Mouse (Mus musculus) adrenal gland, postnatal 4 days (tissue): ENCODE measurements around the gene Tshz2. TPM values are rescaled to one million over a fixed set of nuclear protein-coding genes. Genes with fewer than 3 reads are reported as not detected.

Experiments used
- DNase-seq, 2 experiments: peaks; one replicate each; pipeline ENCODE4 v3.0.0; 2021 to 2022; ENCODE audit warnings: low spot score in 2 of 2, mixed read lengths in 2 of 2
- total RNA-seq, 2 experiments: library from RNA; stranded (reverse); gene quantifications; 2 replicates each; pipeline ENCODE4 v1.2.3; 2021

Gene Tshz2
- total RNA-seq, 2 experiments from 2014 or later = 68.4 to 69.6 TPM

DNA sequence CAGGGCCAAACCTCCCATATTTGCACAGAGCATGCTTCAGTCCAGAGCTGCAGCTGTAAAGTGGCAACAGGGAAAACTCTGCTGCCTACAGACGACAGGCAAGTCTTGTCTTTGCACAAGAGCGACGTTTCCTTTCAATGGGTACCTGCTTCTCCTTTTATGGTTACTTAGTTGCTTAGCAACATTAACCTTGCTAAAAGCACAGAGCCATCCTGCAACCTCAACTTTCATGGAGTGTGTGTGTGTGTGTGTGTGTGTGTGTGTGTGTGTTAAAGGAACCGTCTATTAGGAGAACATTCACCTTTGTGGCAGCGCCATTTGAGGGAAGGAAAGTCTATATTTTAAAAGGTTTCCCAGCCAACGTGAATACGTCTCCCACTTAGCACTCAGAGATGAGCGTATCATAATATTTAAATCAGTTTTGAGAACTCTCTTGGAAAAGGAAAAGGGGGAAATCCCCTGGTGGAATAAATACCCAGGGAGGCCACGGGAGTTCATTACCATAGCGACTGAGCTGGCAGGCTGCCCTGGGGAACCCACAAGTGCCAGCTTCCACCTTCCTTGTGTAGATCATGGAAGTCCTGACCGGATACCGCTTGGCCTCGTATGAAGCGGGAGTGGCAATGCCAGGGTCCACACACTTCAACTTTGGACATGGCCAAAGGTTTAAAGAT is 295.8 kb downstream of the Tshz2 start:
- DNase-seq = no peak

- DNase-seq = peak in 1 of 2 experiments; percentile 16
Observed at GRCm38 (mm10) chr2:169929540-169930497, 297.0 kb downstream of the Tshz2 start.

DNA sequence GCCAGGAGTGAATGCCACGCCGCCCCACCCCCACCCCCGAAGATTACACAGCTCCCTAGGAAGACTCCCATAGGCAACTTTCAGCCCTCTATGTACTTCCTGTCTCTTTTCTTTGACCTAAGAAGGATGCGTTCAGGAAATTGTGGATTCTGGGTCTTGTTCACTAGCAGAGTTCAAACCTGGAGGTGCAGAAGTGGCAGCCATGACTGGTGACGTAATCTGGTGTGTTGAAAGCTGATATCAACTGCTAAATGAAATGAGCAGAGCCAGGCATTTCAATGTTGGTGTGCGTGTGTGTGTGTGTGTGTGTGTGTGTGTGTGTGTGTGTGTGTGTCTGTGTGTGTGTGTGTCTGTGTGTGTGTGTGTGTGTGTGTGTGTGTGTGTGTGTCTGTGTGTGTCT is 302.8 kb downstream of the Tshz2 start:
- no peak for DNase-seq

GRCm38 (mm10) chr2:169940297-169941142 is 307.7 kb downstream of the Tshz2 start:
- no peak for DNase-seq

DNA sequence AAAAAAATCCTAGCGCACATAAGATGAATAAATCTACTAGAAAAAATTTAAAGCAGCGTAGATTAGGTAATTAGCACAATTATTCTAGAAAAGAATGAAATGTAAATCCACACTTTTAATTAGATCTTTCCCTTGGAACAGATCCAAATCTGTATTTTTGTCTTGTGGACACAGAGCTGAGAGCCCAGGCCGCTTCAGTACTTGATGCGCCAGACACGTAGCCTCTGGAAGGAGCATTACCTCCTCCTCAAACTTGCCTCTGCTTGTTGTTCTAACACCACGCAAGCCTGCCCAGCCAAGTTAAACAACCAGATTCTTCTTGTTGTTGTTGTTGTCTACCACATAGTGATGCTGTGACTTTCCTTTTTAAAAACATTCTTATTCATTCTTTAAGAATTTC is 310.9 kb downstream of the Tshz2 start:
- DNase-seq = no peak

DNA sequence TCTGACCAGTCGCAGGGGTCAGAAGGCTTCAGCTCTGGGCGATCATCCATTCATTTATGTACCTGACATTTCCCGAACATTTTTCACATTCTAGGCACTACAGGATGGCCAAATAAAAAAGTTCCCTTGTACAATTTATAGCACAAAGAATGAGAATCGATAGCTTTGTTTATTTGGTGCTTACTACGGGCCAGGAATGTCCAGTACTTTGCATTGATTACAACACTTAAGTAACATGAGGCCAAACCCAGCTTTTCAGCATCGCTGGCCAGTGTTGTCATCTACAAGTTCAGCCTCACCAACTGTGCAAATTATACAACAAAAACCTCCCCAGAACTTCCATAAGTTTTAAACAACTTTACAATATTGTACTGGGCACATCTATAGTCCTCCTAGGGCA is 315.3 kb downstream of the Tshz2 start:
- no peak for DNase-seq

GRCm38 (mm10) chr2:169951041-169951440 is 318.2 kb downstream of the Tshz2 start:
- DNase-seq = no peak

- no peak for DNase-seq
Observed at GRCm38 (mm10) chr2:169952981-169953380, 320.2 kb downstream of the Tshz2 start.

- no peak for DNase-seq
Observed at GRCm38 (mm10) chr2:169958736-169959573, 326.1 kb downstream of the Tshz2 start.

DNA sequence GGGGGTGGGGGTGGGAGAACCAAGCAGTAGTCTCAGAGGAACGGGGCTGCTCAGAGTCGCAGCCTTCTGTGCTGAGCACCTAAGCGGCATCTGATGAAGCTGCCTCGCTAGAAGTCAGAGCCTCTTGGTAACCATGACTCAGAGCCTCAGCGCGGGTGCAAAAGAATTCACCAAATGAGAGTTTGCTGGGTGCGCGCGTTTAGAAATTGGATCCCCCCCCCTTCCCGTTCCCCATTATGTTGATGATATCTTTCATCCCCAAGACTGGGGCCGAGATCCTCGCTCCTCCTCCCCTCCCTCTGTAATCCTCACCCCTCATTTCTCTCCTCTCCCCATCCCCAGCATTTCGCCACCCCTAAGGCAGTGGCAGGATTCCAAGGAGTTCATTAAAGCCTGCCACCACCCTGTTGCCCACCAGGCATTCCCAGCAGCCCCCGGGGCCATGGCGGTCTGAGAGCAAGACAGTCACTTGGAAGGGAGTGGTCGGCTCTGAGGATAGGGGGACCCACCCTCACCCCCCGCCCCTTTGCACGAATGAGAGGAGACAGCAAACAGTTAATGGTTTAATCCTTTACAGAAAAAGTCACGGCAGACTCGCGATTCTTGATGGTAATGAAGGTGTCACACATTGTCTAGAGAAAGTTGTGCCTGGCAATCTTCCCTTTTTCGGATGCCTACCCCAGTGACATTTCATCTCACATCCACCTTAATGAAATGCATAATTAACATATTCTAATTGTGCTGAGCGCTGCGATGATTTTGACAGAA is 328.8 kb downstream of the Tshz2 start:
- DNase-seq = no peak

DNA sequence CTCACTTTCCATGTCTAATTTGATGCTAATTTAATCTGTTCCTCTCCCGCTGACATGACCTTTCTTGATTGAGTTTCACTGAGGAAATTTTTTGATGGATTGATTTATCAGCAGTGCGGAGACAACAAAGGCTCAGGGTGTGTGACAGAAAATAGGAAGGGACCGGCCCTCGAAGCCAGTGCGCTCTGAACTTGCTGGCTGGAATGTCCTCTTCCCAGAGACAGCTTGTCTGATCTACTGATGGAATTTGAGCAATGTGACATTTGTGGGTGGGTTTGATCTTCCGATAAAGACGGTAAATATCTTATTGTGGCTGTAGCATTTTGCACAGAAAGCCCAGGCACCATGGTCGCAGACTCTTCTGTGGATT is 329.4 kb downstream of the Tshz2 start:
- DNase-seq = no peak

DNA sequence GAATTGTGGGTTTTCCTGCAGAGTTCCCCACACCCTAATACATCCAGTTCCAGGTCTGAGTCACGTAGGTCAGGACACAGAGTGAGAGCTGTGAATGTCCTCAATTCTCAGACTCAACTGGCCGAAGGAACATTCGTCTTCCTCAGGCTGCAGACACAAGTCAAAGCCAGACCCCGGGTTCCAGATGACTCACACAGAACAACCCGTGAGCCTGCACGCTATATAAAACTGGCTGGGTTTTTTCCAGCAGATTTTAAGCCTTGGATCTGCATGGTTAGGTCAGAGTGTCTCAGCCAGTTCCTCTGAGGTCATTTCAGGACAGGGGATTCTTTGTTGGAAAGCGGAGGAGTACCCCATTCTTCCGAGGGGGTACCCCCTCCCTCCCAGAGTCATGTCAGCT is 330.0 kb downstream of the Tshz2 start:
- DNase-seq = no peak

DNA sequence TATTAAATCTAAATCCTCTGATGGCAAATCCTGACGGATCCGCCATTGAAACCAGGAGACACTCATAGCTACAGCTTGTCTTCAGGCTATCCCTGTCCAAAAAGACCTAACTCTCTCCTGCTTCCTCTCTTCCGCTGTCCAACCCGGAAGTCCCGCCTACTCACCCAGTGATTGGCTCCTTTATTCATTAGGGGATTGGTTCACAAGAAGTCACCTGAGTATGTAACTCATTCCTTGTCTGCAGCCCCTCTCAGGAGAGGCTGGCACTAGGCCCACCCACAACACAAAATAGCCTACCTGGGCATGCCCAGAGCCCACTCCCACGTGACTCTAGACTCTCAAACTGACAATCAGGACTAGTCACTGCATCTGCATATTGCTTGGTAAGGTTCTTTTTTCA is 337.7 kb downstream of the Tshz2 start:
- no peak for DNase-seq

- no peak for DNase-seq
Observed at GRCm38 (mm10) chr2:169982925-169983324, 350.1 kb downstream of the Tshz2 start.

DNA sequence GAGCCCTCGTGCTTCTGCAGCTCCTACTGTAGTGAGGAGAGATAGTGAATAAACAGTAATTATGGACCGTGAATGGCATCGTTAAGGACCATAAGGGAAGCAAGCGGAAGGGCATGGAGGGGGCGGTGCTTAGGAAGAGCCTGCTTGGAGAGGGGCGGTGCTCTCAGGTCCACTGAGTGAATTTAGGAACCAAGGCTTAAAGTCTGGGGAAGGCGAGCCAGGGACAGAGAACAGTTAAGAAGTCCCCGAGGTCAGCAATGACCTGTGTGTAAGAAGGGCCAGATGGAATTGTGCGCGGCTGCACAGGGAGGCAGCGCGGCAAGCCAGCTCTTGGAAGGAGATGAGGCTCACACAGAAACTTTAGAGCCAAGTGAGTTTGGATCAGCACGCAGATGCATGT is 354.4 kb downstream of the Tshz2 start:
- no peak for DNase-seq

DNA sequence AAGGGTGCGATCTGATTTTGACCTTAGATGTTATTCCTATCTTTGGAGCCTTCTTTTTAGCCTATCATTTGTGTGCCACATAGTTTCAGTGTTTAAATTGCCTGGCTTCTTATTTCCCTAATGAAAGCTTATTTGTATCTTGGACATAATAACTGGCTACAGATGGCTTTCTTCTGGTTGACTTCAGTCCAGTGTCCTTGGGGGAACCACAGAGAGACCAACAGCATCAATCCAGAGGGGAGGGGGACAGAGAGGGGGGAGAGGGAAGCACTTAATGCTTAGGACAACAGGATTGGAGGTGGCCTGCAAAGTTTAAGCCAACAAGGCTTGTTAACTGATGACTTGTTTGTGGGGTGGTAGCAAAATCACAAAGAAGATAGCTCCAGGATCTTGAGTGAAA is 356.4 kb downstream of the Tshz2 start:
- DNase-seq = no peak

GRCm38 (mm10) chr2:169990991-169991390 is 358.2 kb downstream of the Tshz2 start:
- DNase-seq = no peak

DNA sequence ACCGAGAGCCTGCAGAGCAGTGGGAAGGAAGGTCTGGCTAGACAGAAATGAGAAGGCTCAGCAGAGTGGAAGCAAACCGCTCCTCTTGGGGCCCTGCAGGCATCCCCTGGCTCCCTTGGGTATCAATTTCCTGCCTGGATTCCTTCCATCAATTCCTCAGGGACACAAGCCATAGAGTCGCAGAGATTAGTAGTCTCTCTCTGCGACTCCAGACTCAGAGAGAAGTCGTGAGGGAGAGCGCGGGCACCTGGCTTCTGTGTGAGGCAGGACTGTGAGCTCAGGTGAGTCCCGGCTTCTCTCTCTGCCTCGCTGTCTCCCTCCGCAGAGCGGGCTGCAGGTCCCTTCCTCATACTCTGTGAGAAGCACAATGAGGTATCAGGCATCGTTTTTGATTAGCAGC is 363.2 kb downstream of the Tshz2 start:
- DNase-seq = no peak

DNA sequence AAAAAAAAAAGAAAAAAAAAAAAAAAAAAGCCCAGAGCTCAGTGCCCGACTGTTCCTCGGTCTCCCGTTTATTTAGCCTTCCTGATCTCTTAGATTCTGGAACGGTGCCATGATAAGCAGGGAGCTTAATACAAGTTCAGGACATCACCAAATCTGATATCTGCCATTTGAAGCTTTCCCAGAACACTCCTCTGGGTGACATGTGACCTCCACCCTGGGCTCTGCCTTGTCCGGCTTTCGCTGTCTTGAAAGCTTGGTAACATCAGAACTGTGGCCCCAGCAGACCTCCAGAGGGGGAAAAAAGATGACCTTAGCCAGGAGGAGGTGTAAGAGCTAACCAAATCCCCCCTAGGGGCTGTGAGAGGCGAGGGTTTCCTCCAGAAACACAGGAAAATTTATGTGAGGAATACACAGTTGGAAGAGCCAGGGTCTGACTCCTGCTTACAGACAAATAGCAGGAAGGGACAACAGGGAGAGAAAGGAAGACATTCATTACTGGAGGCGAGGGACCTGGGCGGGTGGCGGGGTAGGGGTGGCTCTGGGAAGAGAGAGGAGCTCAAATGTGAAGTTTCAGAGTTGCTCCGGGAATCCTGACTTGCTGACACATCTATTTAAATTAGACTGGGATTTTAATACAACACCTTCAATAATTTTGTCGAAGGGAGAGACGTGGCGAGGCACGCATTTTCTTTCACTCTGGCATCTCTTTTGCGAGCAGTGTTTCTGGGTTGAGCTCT is 363.9 kb downstream of the Tshz2 start:
- no peak for DNase-seq
